Mouse (Mus musculus) CH12.LX (cell line): ENCODE measurements around the gene Suds3. TPM values are rescaled to one million over a fixed set of nuclear protein-coding genes. Genes with fewer than 3 reads are reported as not detected.
A peak's percentile ranks its signal among the peaks of the same experiment; 100 is the strongest.

Experiments used
- DNase-seq: peaks from one replicate; pipeline ENCODE4 v3.0.0-alpha.2; 2013; ENCODE audit errors: extremely low read depth
- H3K27ac ChIP-seq: 2 replicates; pipeline ENCODE4 v1.5.1; 2012; ENCODE audit warnings: low read depth, mild to moderate bottlenecking, control low read depth, moderate library complexity; ENCODE audit not compliant: insufficient read depth
- H3K27me3 ChIP-seq: replicated peaks from 2 replicates; pipeline ENCODE3; 2012; ENCODE audit warnings: inconsistent platforms
- H3K36me3 ChIP-seq, 2 experiments: replicated peaks in 1 of 2; 2 replicates each; pipeline versions ENCODE3 to v1.6.1; 2012; ENCODE audit warnings: inconsistent platforms in 1 of 2, low read length in 1 of 2, mild to moderate bottlenecking in 1 of 2, mixed read lengths in 1 of 2, moderate library complexity in 1 of 2; ENCODE audit not compliant: control insufficient read depth in 1 of 2, insufficient read depth in 1 of 2
- H3K4me1 ChIP-seq, 2 experiments: 2 replicates each; pipeline ENCODE4 v1.6.1; 2012; ENCODE audit warnings: inconsistent platforms in 1 of 2, moderate library complexity in 1 of 2; ENCODE audit not compliant: insufficient read depth in 2 of 2, control insufficient read depth in 1 of 2
- H3K4me2 ChIP-seq: 2 replicates; pipeline ENCODE4 v1.6.1; 2012; ENCODE audit warnings: low read depth, mild to moderate bottlenecking, control low read depth; ENCODE audit not compliant: poor library complexity, insufficient read depth, severe bottlenecking
- H3K4me3 ChIP-seq, 3 experiments: fragments of 150-350 bp in 1 of 3; sonication (generic) in 1 of 3; replicated peaks in 1 of 3; 2 replicates each; pipeline versions ENCODE3 to v1.5.1; 2011 to 2012; ENCODE audit warnings: low read depth in 2 of 3, low read length in 2 of 3, mild to moderate bottlenecking in 2 of 3, moderate library complexity in 2 of 3, control low read depth in 1 of 3, improper control_type of control experiment in 1 of 3, inconsistent platforms in 1 of 3, mixed read lengths in 1 of 3; ENCODE audit not compliant: poor library complexity in 1 of 3
- H3K79me2 ChIP-seq: replicated peaks from 2 replicates; pipeline ENCODE4 v1.6.1; 2012; ENCODE audit warnings: mild to moderate bottlenecking, moderate library complexity; ENCODE audit not compliant: control insufficient read depth, poor library complexity, insufficient read depth, severe bottlenecking; ENCODE audit errors: extremely low read depth
- H3K9ac ChIP-seq: 2 replicates; pipeline ENCODE4 v1.6.1; 2012; ENCODE audit warnings: low read depth, mild to moderate bottlenecking, control low read depth, moderate library complexity; ENCODE audit not compliant: insufficient read depth
- H3K9me3 ChIP-seq: replicated peaks from 2 replicates; pipeline ENCODE3; 2012; ENCODE audit warnings: low read length, inconsistent platforms, mixed read lengths
- BHLHE40 ChIP-seq: IDR thresholded peaks from 2 replicates; pipeline ENCODE4 v1.6.1; 2011; ENCODE audit warnings: mild to moderate bottlenecking, low read depth, low read length, improper control_type of control experiment
- CHD1 ChIP-seq: IDR thresholded peaks from 2 replicates; pipeline ENCODE4 v1.6.1; 2012; ENCODE audit warnings: low read depth, low read length, improper control_type of control experiment, inconsistent platforms
- CTCF ChIP-seq, 2 experiments: IDR thresholded peaks in 1 of 2; conservative IDR thresholded peaks in 1 of 2; 2 replicates each; pipeline ENCODE4 v1.5.1; 2011 to 2012; ENCODE audit warnings: low read depth in 2 of 2, low read length in 2 of 2, improper control_type of control experiment in 1 of 2, inconsistent platforms in 1 of 2, mild to moderate bottlenecking in 1 of 2, moderate library complexity in 1 of 2
- ELF1 ChIP-seq: IDR thresholded peaks from 2 replicates; pipeline ENCODE4 v1.6.1; 2014; ENCODE audit warnings: low read depth, mild to moderate bottlenecking, inconsistent platforms, low read length, improper control_type of control experiment
- EP300 ChIP-seq: IDR thresholded peaks from 2 replicates; pipeline ENCODE4 v1.6.1; 2011; ENCODE audit warnings: low read length, improper control_type of control experiment
- ETS1 ChIP-seq: conservative IDR thresholded peaks from 2 replicates; pipeline ENCODE4 v1.6.1; 2012; ENCODE audit warnings: low read depth, mild to moderate bottlenecking, inconsistent platforms, low read length, improper control_type of control experiment, moderate library complexity
- GABPA ChIP-seq: IDR thresholded peaks from 2 replicates; pipeline ENCODE4 v1.6.1; 2012; ENCODE audit warnings: low read depth, low read length, improper control_type of control experiment, inconsistent platforms; ENCODE audit not compliant: insufficient replicate concordance
- HCFC1 ChIP-seq: IDR thresholded peaks from 2 replicates; pipeline ENCODE4 v1.6.1; 2012; ENCODE audit warnings: low read depth, mild to moderate bottlenecking, inconsistent platforms, low read length, improper control_type of control experiment
- IRF4 ChIP-seq: IDR thresholded peaks from 2 replicates; pipeline ENCODE4 v1.6.1; 2014; ENCODE audit warnings: low read depth, mild to moderate bottlenecking, inconsistent platforms, low read length, improper control_type of control experiment
- KAT2A ChIP-seq: IDR thresholded peaks from 2 replicates; pipeline ENCODE4 v1.6.1; 2012; ENCODE audit warnings: low read length, improper control_type of control experiment, inconsistent platforms; ENCODE audit not compliant: insufficient replicate concordance
- MEF2A ChIP-seq: IDR thresholded peaks from 2 replicates; pipeline ENCODE4 v1.6.1; 2014; ENCODE audit warnings: low read depth, mild to moderate bottlenecking, inconsistent platforms, low read length, improper control_type of control experiment, borderline replicate concordance
- MYC ChIP-seq: IDR thresholded peaks from 2 replicates; pipeline ENCODE4 v1.6.1; 2011; ENCODE audit warnings: low read depth, mild to moderate bottlenecking, improper control_type of control experiment, low read length
- NELFE ChIP-seq: IDR thresholded peaks from 2 replicates; pipeline ENCODE4 v1.6.1; 2011; ENCODE audit warnings: low read depth, low read length, improper control_type of control experiment
- PAX5 ChIP-seq: IDR thresholded peaks from 2 replicates; pipeline ENCODE4 v1.6.1; 2012; ENCODE audit warnings: low read length, inconsistent platforms, mixed read lengths
- POLR2A ChIP-seq: IDR thresholded peaks from 2 replicates; pipeline ENCODE4 v1.6.1; 2011; ENCODE audit warnings: low read depth, mild to moderate bottlenecking, improper control_type of control experiment, low read length
- POLR2AphosphoS2 ChIP-seq: IDR thresholded peaks from 2 replicates; pipeline ENCODE4 v1.6.1; 2011; ENCODE audit warnings: low read depth, low read length, improper control_type of control experiment
- RCOR1 ChIP-seq: conservative IDR thresholded peaks from 2 replicates; pipeline ENCODE4 v1.6.1; 2012; ENCODE audit warnings: low read depth, mild to moderate bottlenecking, inconsistent platforms, low read length, improper control_type of control experiment
- SIN3A ChIP-seq: IDR thresholded peaks from 2 replicates; pipeline ENCODE4 v1.6.1; 2012; ENCODE audit warnings: low read length, improper control_type of control experiment, inconsistent platforms
- SMC3 ChIP-seq: IDR thresholded peaks from 2 replicates; pipeline ENCODE4 v1.6.1; 2011; ENCODE audit warnings: low read depth, low read length, improper control_type of control experiment
- TCF12 ChIP-seq: IDR thresholded peaks from 2 replicates; pipeline ENCODE4 v1.6.1; 2014; ENCODE audit warnings: low read depth, mild to moderate bottlenecking, inconsistent platforms, low read length, improper control_type of control experiment
- UBTF ChIP-seq: IDR thresholded peaks from 2 replicates; pipeline ENCODE4 v1.6.1; 2012; ENCODE audit warnings: low read depth, mild to moderate bottlenecking, inconsistent platforms, low read length, improper control_type of control experiment, moderate library complexity
- USF2 ChIP-seq: conservative IDR thresholded peaks from 2 replicates; pipeline ENCODE4 v1.6.1; 2011; ENCODE audit warnings: low read depth, low read length, improper control_type of control experiment
- ZKSCAN1 ChIP-seq: IDR thresholded peaks from 2 replicates; pipeline ENCODE4 v1.6.1; 2012; ENCODE audit warnings: low read depth, inconsistent platforms, low read length, improper control_type of control experiment, borderline replicate concordance
- ZMIZ1 ChIP-seq: IDR thresholded peaks from 2 replicates; pipeline ENCODE4 v1.6.1; 2012; ENCODE audit warnings: low read depth, mild to moderate bottlenecking, inconsistent platforms, low read length, improper control_type of control experiment
- ZNF384 ChIP-seq: IDR thresholded peaks from 2 replicates; pipeline ENCODE4 v1.6.1; 2012; ENCODE audit warnings: low read depth, low read length, improper control_type of control experiment, inconsistent platforms
- dilution Hi-C: fragments of 300-500 bp; cut with MboI; formaldehyde crosslinking; loops from 2 replicates; pipeline ENCODE4 v1.14.3; 2020; ENCODE audit warnings: low sequenced_read_pairs; ENCODE audit not compliant: extremely low pct_unique_long_range_greater_than_20kb, extremely low pct_ligation_motif_present
- in situ Hi-C: fragments of 300-500 bp; cut with MboI; formaldehyde crosslinking; loops from 3 replicates; pipeline ENCODE4 v1.14.3; 2019; ENCODE audit warnings: low sequenced_read_pairs, low pct_ligation_motif_present, low pct_unique_long_range_greater_than_20kb, mixed read lengths
- polyA plus RNA-seq: library from polyadenylated mRNA; unstranded; fragments of >175 nt; gene quantifications from 2 replicates; pipeline ENCODE4 v1.2.1, GENCODE M21; 2012; ENCODE audit warnings: low read depth; ENCODE audit not compliant: insufficient read length
- total RNA-seq, 2 experiments: library from RNA; depleted of rRNA; stranded (reverse); fragments of 300-350 nt in 1 of 2; fragments of >200 nt in 1 of 2; gene quantifications; 2 replicates each; pipeline ENCODE4 v1.2.3; 2012 to 2014

Gene Suds3
- total and polyA plus RNA-seq, 3 experiments: 54.2 to 103 (median 68.1) TPM

DNA sequence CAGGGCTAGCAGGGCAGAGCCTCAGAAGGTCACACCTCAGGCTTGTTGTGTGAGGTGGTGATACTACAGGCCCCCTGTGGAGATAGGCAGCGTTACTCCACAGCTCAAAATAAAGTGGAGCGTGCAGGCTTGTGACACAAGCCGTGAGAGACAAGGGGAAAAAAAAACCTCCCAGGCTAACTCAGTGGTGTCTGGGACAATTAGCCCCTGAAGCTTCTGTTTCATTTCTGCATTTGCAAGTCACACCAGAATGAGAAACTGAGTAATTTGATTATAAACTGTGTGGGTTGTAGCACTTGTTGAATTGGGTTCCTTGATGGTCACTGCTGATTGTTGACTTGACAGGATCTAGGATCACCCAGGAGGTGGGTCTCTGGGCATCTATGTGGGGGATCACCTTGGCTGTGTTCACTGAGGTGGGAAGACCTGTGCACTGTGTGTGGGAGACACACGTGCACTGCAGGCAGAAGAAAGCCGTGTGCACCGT lies 43.9 kb upstream of the Suds3 start:
- TF ChIP-seq GABPA (no peak), TCF12 (peak; percentile 53; the same call in 1 of the 2 replicates), UBTF (no peak), HCFC1 (no peak), PAX5 (no peak), SIN3A (peak; percentile 79; the same call in 1 of the 2 replicates), MEF2A (peak; percentile 41; the same call in 1 of the 2 replicates), USF2 (no peak), MYC (no peak; the same call in 1 of the 2 replicates), IRF4 (peak; percentile 77), NELFE (no peak), ETS1 (peak; percentile 82), POLR2A (no peak), BHLHE40 (peak; percentile 90), KAT2A (no peak), CTCF (conservative IDR thresholded peaks at IDR 0.05 in 1 of 2, IDR thresholded peaks at IDR 0.05 in 1 of 2; ENCODE audit: low read depth in 2 of 2, low read length in 2 of 2) (peak in 1 of 2 experiments; percentile 20; a peak in 1 of 4 replicates), EP300 (peak; percentile 84), ZKSCAN1 (no peak), SMC3 (0 out of 2 replicates have a peak, but pooled peaks have one; percentile 16), ZNF384 (peak; percentile 94), CHD1 (no peak), POLR2AphosphoS2 (no peak), RCOR1 (no peak), ZMIZ1 (peak; percentile 42; the same call in 1 of the 2 replicates), ELF1 (no peak)
- TF ChIP-seq, all 38 proteins: peak for 11
- Histone ChIP-seq H3K4me3 (peak overlapping the region in 1 of 3 experiments; percentile 29), H3K27ac (peak overlapping the region; percentile 98), H3K27me3 (no peaks in the 10 kb centered on the region), H3K9ac (0 out of 2 replicates have a peak overlapping the region, but pooled peaks have one; percentile 23), H3K9me3 (peaks cover 4% of the 10 kb centered on the region), H3K4me2 (peak overlapping the region; percentile 37), H3K79me2 (peaks cover 17% of the 10 kb centered on the region), H3K4me1 (peaks cover 10 to 75% of the 10 kb centered on the region in 2 experiments), H3K36me3 (peaks cover 12 to 35% of the 10 kb centered on the region in 2 experiments)
- DNase-seq: peak; percentile 91
- in situ Hi-C loops (no loop called here), dilution Hi-C loops (no loop called here)
